Mouse (Mus musculus) heart, postnatal 0 days (tissue): ENCODE measurements around the gene Togaram2.

Experiments
- CTCF ChIP-seq: IDR thresholded peaks from 2 replicates; pipeline ENCODE4 v1.5.1; 2016; ENCODE audit warnings: antibody characterized with exemption, control low read depth, low read depth
- EP300 ChIP-seq: IDR thresholded peaks from 2 replicates; pipeline ENCODE4 v1.6.1; 2016; ENCODE audit warnings: antibody characterized with exemption, low read depth

DNA sequence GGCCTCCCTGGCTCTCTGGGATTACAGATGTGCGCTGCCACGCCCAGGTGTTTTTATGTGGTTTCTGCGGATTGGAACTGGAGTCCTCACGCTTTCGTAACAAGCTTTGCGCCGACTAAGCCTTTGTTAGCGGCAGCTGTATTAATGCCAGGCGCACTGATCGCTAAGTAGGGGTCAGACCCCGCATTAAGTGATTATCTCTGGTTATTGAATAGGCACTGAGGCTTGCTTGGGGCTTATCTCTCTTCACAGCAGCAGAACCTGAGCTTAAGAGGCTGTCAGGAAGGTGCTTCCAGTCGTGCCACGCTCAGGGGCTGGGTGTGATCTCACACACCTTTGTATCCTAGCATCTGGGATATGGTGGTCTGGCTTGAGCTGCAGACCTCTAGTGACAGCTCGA lies 8.6 kb downstream of the Togaram2 start:
- TF ChIP-seq CTCF (no peak), EP300 (no peak)
